9 mouse cellular contexts compared by ENCODE assay signal in genomic region chr15:78244695-78245492, GRCm38 (mm10). TPM values are rescaled to one million over a fixed set of nuclear protein-coding genes. Genes with fewer than 3 reads are reported as not detected.
DNase-seq lines count a peak whose midpoint lies in the region; ATAC-seq and TF ChIP-seq lines count a peak whose summit lies in the region.
"Had no signal": no experiment of that assay in that cellular context is flagged by ENCODE, and none has a peak within 500 bp of the region (broad histone marks: within the 10 kb centered on the region; RNA-seq: fewer than 3 reads in every experiment).

TSS of gene Ncf4 (plus strand) at chr15:78244801.

- TF ChIP-seq POLR2A in cerebellum, adult 2 months (IDR thresholded peaks at IDR 0.05; ENCODE audit: borderline replicate concordance, insufficient read depth, low read length), result no peak

- no peak within 1 kb of the TSS for H3K4me2 ChIP-seq in kidney, embryonic 16.5 days (replicated peaks; ENCODE audit: low read depth, low read length)
- H3K4me2 ChIP-seq in heart, embryonic 12.5 days, result no peak within 1 kb of the TSS
- H3K4me2 ChIP-seq in stomach, embryonic 16.5 days (ENCODE audit: low read depth, low read length), result no peak within 1 kb of the TSS

- WGBS in kidney, embryonic 16.5 days, result 80% methylated on average over 7 of the region's 7 CpGs
- WGBS in heart, embryonic 12.5 days, result 67% methylated on average over 7 of the region's 7 CpGs
- WGBS in stomach, embryonic 16.5 days, result 73% methylated on average over 7 of the region's 7 CpGs
- WGBS in cerebellum, adult 2 months, result 76% methylated on average over 7 of the region's 7 CpGs

- H3K4me1 ChIP-seq in kidney, embryonic 16.5 days (ENCODE audit: insufficient read depth, low read length), result no peaks in the 10 kb centered on the region
- H3K4me1 ChIP-seq in heart, embryonic 12.5 days (replicated peaks), result peaks cover 16% of the 10 kb centered on the region
- no peaks in the 10 kb centered on the region for H3K4me1 ChIP-seq in stomach, embryonic 16.5 days (ENCODE audit: control insufficient read depth, insufficient read depth, low read length)
- no peaks in the 10 kb centered on the region for H3K4me1 ChIP-seq in cerebellum, adult 2 months (ENCODE audit: control insufficient read depth, insufficient read depth, low read length)

- H3K36me3 ChIP-seq in kidney, embryonic 16.5 days (ENCODE audit: insufficient read depth, low read length), result no peaks in the 10 kb centered on the region
- no peaks in the 10 kb centered on the region for H3K36me3 ChIP-seq in heart, embryonic 12.5 days
- no peaks in the 10 kb centered on the region for H3K36me3 ChIP-seq in stomach, embryonic 16.5 days (ENCODE audit: control insufficient read depth, insufficient read depth, low read length)

- ATAC-seq in kidney, embryonic 16.5 days (ENCODE audit: low FRiP score, low TSS enrichment), result no peak
- no peak for ATAC-seq in heart, embryonic 12.5 days (ENCODE audit: insufficient number of reproducible peaks, low FRiP score)
- no peak for ATAC-seq in stomach, embryonic 16.5 days (ENCODE audit: insufficient read depth, low FRiP score)
- ATAC-seq: Patski had no signal

- H3K27ac ChIP-seq in kidney, embryonic 16.5 days (ENCODE audit: low read length), result no peak within 1 kb of the TSS
- no peak within 1 kb of the TSS for H3K27ac ChIP-seq in heart, embryonic 12.5 days (ENCODE audit: poor library complexity, severe bottlenecking)
- H3K27ac ChIP-seq in stomach, embryonic 16.5 days (ENCODE audit: low read length), result peak within 1 kb of the TSS; percentile 71; the same call in 1 of the 2 replicates
- no peak within 1 kb of the TSS for H3K27ac ChIP-seq in cerebellum, adult 2 months (ENCODE audit: insufficient read depth, low read length)

- H3K27me3 ChIP-seq in kidney, embryonic 16.5 days (ENCODE audit: insufficient read depth, low read length), result no peaks in the 10 kb centered on the region
- peaks cover 8% of the 10 kb centered on the region; the same call in 1 of the 2 replicates for H3K27me3 ChIP-seq in heart, embryonic 12.5 days (replicated peaks)
- no peaks in the 10 kb centered on the region for H3K27me3 ChIP-seq in stomach, embryonic 16.5 days (ENCODE audit: control insufficient read depth, insufficient read depth, low read length)
- H3K27me3 ChIP-seq in cerebellum, adult 2 months (ENCODE audit: control insufficient read depth, insufficient read depth, low read length), result no peaks in the 10 kb centered on the region

- no peaks in the 10 kb centered on the region for H3K9me3 ChIP-seq in kidney, embryonic 16.5 days (ENCODE audit: low read length)
- H3K9me3 ChIP-seq in heart, embryonic 12.5 days (replicated peaks), result no peaks in the 10 kb centered on the region
- H3K9me3 ChIP-seq in stomach, embryonic 16.5 days (replicated peaks; ENCODE audit: control insufficient read depth, low read length), result no peaks in the 10 kb centered on the region

- no peak within 1 kb of the TSS for H3K4me3 ChIP-seq in kidney, embryonic 16.5 days (ENCODE audit: low read length)
- no peak within 1 kb of the TSS for H3K4me3 ChIP-seq in heart, embryonic 12.5 days
- no peak within 1 kb of the TSS for H3K4me3 ChIP-seq in stomach, embryonic 16.5 days (replicated peaks; ENCODE audit: low read length)
- no peak within 1 kb of the TSS for H3K4me3 ChIP-seq in cerebellum, adult 2 months (replicated peaks; ENCODE audit: insufficient read depth, low read depth, low read length)

- DNase-seq in kidney, postnatal 36 days, result peak; percentile 7
- peak; percentile 33 for DNase-seq in lung, postnatal 10 days
- no peak for DNase-seq in cerebellum, adult 2 months
- no peak for DNase-seq in frontal cortex, postnatal 14 days (ENCODE audit: low spot score in 2 of 2)
- no peak for DNase-seq in gastrocnemius, adult 8-10 months (ENCODE audit: low spot score in 2 of 2)

- no peak for TF ChIP-seq CTCF in cerebellum, adult 2 months (IDR thresholded peaks at IDR 0.05; ENCODE audit: borderline replicate concordance, insufficient read depth, low read depth, low read length)

- no peak within 1 kb of the TSS for H3K9ac ChIP-seq in kidney, embryonic 16.5 days (replicated peaks; ENCODE audit: low read length)
- H3K9ac ChIP-seq in heart, embryonic 12.5 days, result no peak within 1 kb of the TSS
- H3K9ac ChIP-seq in stomach, embryonic 16.5 days (ENCODE audit: low read length), result peak within 1 kb of the TSS; percentile 35; the same call in 1 of the 2 replicates

RNA-seq across cellular contexts. Expression of gene Ncf4, which starts in this region (rescaled TPM):
- polyA plus RNA-seq in kidney, embryonic 16.5 days (2015; fragmentation: Nextera tagmentation; extraction: Ambion mirVana), result 1.8 and 3.1 TPM in 2 replicates
- 11.2 and 13.7 TPM in 2 replicates for polyA plus RNA-seq in heart, embryonic 12.5 days (2016; fragmentation: Nextera tagmentation; extraction: Ambion mirVana)
- 7.5 and 11.9 TPM in 2 replicates for polyA plus RNA-seq in stomach, embryonic 16.5 days (2015; fragmentation: Nextera tagmentation; extraction: Ambion mirVana)
- polyA plus RNA-seq in cerebellum, adult 2 months (2012; rRNA removed), result 0.77 and 0.84 TPM in 2 replicates
- total RNA-seq in gastrocnemius, adult 8-10 months (2022), result under 1 TPM in 3 of 4 experiments, not detected in 1; 0.24 to 0.94 (median 0.74) TPM

Comparison
In these comparisons a context has a peak if more than half of its experiments do, and no peak if none do; other contexts are left out.
1. DNase-seq: peak in kidney, postnatal 36 days (2 of 2) and lung, postnatal 10 days (single experiment); none in cerebellum, adult 2 months (0 of 2), frontal cortex, postnatal 14 days (0 of 2) and gastrocnemius, adult 8-10 months (0 of 2).